In genomic region chr10:98660747-98661146, GRCm38 (mm10) we compare ENCODE assay signal across 13 mouse cellular contexts.
DNase-seq lines count a peak whose midpoint lies in the region; ATAC-seq and TF ChIP-seq lines count a peak whose summit lies in the region.
"Had no signal": no experiment of that assay in that cellular context is flagged by ENCODE, and none has a peak within 500 bp of the region (broad histone marks: within the 10 kb centered on the region; RNA-seq: fewer than 3 reads in every experiment).

No protein-coding gene starts in this region.

- no peak overlapping the region for H3K9ac ChIP-seq in embryonic facial prominence, embryonic 14.5 days (ENCODE audit: low read depth, low read length)
- no peak overlapping the region for H3K9ac ChIP-seq in kidney, embryonic 15.5 days
- H3K9ac ChIP-seq in forebrain, postnatal 0 days: no peak overlapping the region
- H3K9ac ChIP-seq: liver, embryonic 14.5 days; neural tube, embryonic 13.5 days had no signal

- no peak overlapping the region for H3K4me3 ChIP-seq in embryonic facial prominence, embryonic 14.5 days (ENCODE audit: low read depth, low read length)
- no peak overlapping the region for H3K4me3 ChIP-seq in embryonic facial prominence, embryonic 10.5 days
- H3K4me3 ChIP-seq in kidney, embryonic 15.5 days (replicated peaks): no peak overlapping the region
- H3K4me3 ChIP-seq in forebrain, postnatal 0 days (ENCODE audit: low read depth, low read length): no peak overlapping the region
- H3K4me3 ChIP-seq: forebrain, embryonic 10.5 days; neural tube, embryonic 13.5 days had no signal

- H3K9me3 ChIP-seq in embryonic facial prominence, embryonic 14.5 days (ENCODE audit: control insufficient read depth, low read length): no peaks in the 10 kb centered on the region
- no peaks in the 10 kb centered on the region for H3K9me3 ChIP-seq in embryonic facial prominence, embryonic 10.5 days
- H3K9me3 ChIP-seq in kidney, embryonic 15.5 days (replicated peaks): no peaks in the 10 kb centered on the region
- no peaks in the 10 kb centered on the region for H3K9me3 ChIP-seq in forebrain, postnatal 0 days (ENCODE audit: low read length)
- H3K9me3 ChIP-seq: forebrain, embryonic 10.5 days; neural tube, embryonic 13.5 days had no signal

- no peaks in the 10 kb centered on the region for H3K36me3 ChIP-seq in embryonic facial prominence, embryonic 14.5 days (ENCODE audit: control insufficient read depth, insufficient read depth, low read length)
- H3K36me3 ChIP-seq in embryonic facial prominence, embryonic 10.5 days (replicated peaks): no peaks in the 10 kb centered on the region
- H3K36me3 ChIP-seq in kidney, embryonic 15.5 days: no peaks in the 10 kb centered on the region
- H3K36me3 ChIP-seq in forebrain, postnatal 0 days (ENCODE audit: insufficient read depth): no peaks in the 10 kb centered on the region
- H3K36me3 ChIP-seq: forebrain, embryonic 10.5 days; neural tube, embryonic 13.5 days had no signal

- TF ChIP-seq CTCF in forebrain, postnatal 0 days (IDR thresholded peaks at IDR 0.05; ENCODE audit: low read depth): no peak

- no peak overlapping the region for H3K4me2 ChIP-seq in embryonic facial prominence, embryonic 14.5 days (ENCODE audit: low read depth, low read length)
- no peak overlapping the region for H3K4me2 ChIP-seq in kidney, embryonic 15.5 days
- no peak overlapping the region for H3K4me2 ChIP-seq in forebrain, postnatal 0 days (ENCODE audit: low read depth)
- H3K4me2 ChIP-seq: neural tube, embryonic 13.5 days had no signal

- DNase-seq in embryonic facial prominence, embryonic 14.5 days (ENCODE audit: low spot score): peak; percentile 34
- DNase-seq in embryonic facial prominence, embryonic 10.5 days (ENCODE audit: low spot score): no peak
- DNase-seq in kidney, adult 11 months: peak; percentile 7
- DNase-seq in 3T3-L1 (ENCODE audit: low read depth, low spot score): peak; percentile 7
- peak; percentile 10 to 12 for DNase-seq in heart, postnatal 36 days
- DNase-seq in forebrain, postnatal 0 days: no peak
- DNase-seq in thymus, adult 18-20 months: no peak
- DNase-seq: adrenal gland, adult 8-10 months; cerebellum, adult 9-11 months had no signal

- H3K4me1 ChIP-seq in embryonic facial prominence, embryonic 14.5 days (ENCODE audit: control insufficient read depth, insufficient read depth, low read length): no peaks in the 10 kb centered on the region
- H3K4me1 ChIP-seq in embryonic facial prominence, embryonic 10.5 days: no peaks in the 10 kb centered on the region
- H3K4me1 ChIP-seq in kidney, embryonic 15.5 days: no peaks in the 10 kb centered on the region
- H3K4me1 ChIP-seq in forebrain, postnatal 0 days (ENCODE audit: insufficient read depth): no peaks in the 10 kb centered on the region
- H3K4me1 ChIP-seq: neural tube, embryonic 13.5 days had no signal

- intact Hi-C loops in heart, postnatal 36 days (cut with DNase I): loop anchor here (1.0 to 5.0 kb wide), 2 partner anchors 197 to 257 kb away; no protein-coding TSS in a partner anchor

- no peak for ATAC-seq in embryonic facial prominence, embryonic 14.5 days (ENCODE audit: low read depth)
- no peak for ATAC-seq in kidney, embryonic 15.5 days (replicated peaks; ENCODE audit: low FRiP score)
- no peak for ATAC-seq in forebrain, postnatal 0 days

- H3K27me3 ChIP-seq in embryonic facial prominence, embryonic 14.5 days (replicated peaks; ENCODE audit: control insufficient read depth, insufficient read depth, low read length): no peaks in the 10 kb centered on the region
- H3K27me3 ChIP-seq in embryonic facial prominence, embryonic 10.5 days (replicated peaks; ENCODE audit: low read depth, poor library complexity, severe bottlenecking): no peaks in the 10 kb centered on the region
- no peaks in the 10 kb centered on the region for H3K27me3 ChIP-seq in kidney, embryonic 15.5 days
- H3K27me3 ChIP-seq in forebrain, postnatal 0 days (ENCODE audit: insufficient read depth, low read length): no peaks in the 10 kb centered on the region
- H3K27me3 ChIP-seq: neural tube, embryonic 13.5 days had no signal

- 64% methylated on average over 1 of the region's 1 CpGs for WGBS in embryonic facial prominence, embryonic 14.5 days
- 24% methylated on average over 1 of the region's 1 CpGs for WGBS in embryonic facial prominence, embryonic 10.5 days
- 75% methylated on average over 1 of the region's 1 CpGs for WGBS in kidney, embryonic 15.5 days
- 29% methylated on average over 1 of the region's 1 CpGs for WGBS in forebrain, postnatal 0 days

- no peak overlapping the region for H3K27ac ChIP-seq in embryonic facial prominence, embryonic 14.5 days (replicated peaks; ENCODE audit: low read depth, low read length)
- H3K27ac ChIP-seq in embryonic facial prominence, embryonic 10.5 days (replicated peaks): no peak overlapping the region
- no peak overlapping the region for H3K27ac ChIP-seq in kidney, embryonic 15.5 days
- no peak overlapping the region for H3K27ac ChIP-seq in forebrain, postnatal 0 days (ENCODE audit: low read depth, low read length)
- H3K27ac ChIP-seq: forebrain, embryonic 10.5 days; liver, embryonic 14.5 days; neural tube, embryonic 13.5 days had no signal

Comparison
In these comparisons a context has a peak if more than half of its experiments do, and no peak if none do; other contexts are left out.
1. DNase-seq: peak in embryonic facial prominence, embryonic 14.5 days (single experiment), kidney, adult 11 months (single experiment), 3T3-L1 (single experiment) and heart, postnatal 36 days (2 of 2); none in embryonic facial prominence, embryonic 10.5 days (single experiment), forebrain, postnatal 0 days (single experiment) and thymus, adult 18-20 months (0 of 2).